Mouse (Mus musculus): ENCODE results near the gene Tcte3. TPM values are rescaled to one million over a fixed set of nuclear protein-coding genes. Genes with fewer than 3 reads are reported as not detected.
"Not testable (repeated sequence)": the region's sequence is repeated elsewhere in the genome, so short reads cannot be mapped to it uniquely, and the experiment has no call there.

Tcte3 gene
- polyA plus RNA-seq, 1 experiment: 5.4 TPM

DNA sequence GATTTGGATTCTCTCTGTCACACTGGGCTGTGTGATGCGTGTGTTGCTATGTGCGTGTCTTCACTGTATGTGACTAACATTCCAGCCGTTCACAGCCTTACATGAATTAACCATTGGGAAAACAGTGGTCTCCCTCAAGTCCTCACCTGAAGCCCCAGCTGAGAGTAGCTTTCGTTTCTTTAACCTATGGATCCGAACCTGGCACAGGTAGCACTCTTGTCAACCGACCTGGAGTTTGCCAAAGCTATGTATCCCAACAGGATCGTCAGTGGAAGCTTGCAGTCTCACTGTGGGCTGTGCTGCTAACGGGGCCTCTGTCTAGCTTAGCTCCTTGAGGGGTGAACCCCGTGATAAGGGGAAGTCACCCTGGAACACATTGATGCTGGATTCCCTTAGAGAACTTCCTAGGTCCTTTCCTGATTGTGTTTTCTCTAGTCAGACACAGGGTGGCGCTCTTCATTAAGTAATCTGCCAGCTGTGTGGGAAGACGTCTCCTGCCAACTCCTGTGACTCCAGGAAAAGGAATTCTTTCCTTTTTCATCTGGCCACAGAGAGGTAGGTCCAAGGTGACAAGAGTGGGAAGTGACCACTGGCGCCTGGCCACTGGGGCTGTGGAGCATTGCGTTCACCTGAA is 24.2 kb upstream of the Tcte3 start:
- Histone ChIP-seq H3K9me3 (replicated peaks; ENCODE audit: control insufficient read depth, insufficient read depth, low read length, poor library complexity, severe bottlenecking) (no peaks in the 10 kb centered on the region), H3K9ac (ENCODE audit: low read depth, poor library complexity, severe bottlenecking) (no peak overlapping the region), H3K4me1 (ENCODE audit: control insufficient read depth, insufficient read depth, low read length) (no peaks in the 10 kb centered on the region), H3K4me3 (ENCODE audit: low read depth, low read length) (no peak overlapping the region), H3K36me3 (ENCODE audit: control insufficient read depth, insufficient read depth, low read length, poor library complexity, severe bottlenecking) (0 out of 2 replicates have a peak, but pooled peaks cover 3% of the 10 kb centered on the region), H3K27me3 (ENCODE audit: control insufficient read depth, insufficient read depth, low read length, poor library complexity, severe bottlenecking) (no peaks in the 10 kb centered on the region), H3K27ac (ENCODE audit: insufficient read depth, low read length) (no peak overlapping the region)
- TF ChIP-seq POLR2A (IDR thresholded peaks at IDR 0.05; ENCODE audit: insufficient read depth, low read length) (no peak), CTCF (IDR thresholded peaks at IDR 0.05; ENCODE audit: low read depth, low read length) (peak; percentile 41)

DNA sequence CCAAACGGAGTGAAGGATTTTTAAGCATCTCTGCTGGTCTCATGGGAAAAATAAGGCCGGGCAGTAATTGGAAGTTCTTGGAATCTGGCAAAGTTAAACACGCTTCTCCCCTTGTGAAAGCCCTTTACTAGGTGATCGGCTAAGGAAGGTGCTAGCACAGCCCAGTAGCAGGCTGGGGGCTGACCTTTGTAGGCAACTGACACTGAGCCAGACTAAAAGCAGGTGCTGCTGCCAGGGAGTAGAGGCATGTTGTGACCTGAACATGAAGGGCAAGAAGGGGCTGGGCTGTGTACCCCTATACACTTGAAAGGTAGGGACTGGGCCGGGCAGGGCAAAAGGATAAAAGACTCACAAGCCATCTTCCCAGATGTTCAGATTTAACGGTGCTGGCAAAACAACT is 19.1 kb upstream of the Tcte3 start:
- Histone ChIP-seq H3K9ac (ENCODE audit: low read depth, poor library complexity, severe bottlenecking) (no peak overlapping the region), H3K4me1 (ENCODE audit: control insufficient read depth, insufficient read depth, low read length) (no peaks in the 10 kb centered on the region), H3K27ac (ENCODE audit: insufficient read depth, low read length) (no peak overlapping the region), H3K27me3 (ENCODE audit: control insufficient read depth, insufficient read depth, low read length, poor library complexity, severe bottlenecking) (no peaks in the 10 kb centered on the region), H3K4me3 (ENCODE audit: low read depth, low read length) (no peak overlapping the region), H3K9me3 (replicated peaks; ENCODE audit: control insufficient read depth, insufficient read depth, low read length, poor library complexity, severe bottlenecking) (no peaks in the 10 kb centered on the region), H3K36me3 (ENCODE audit: control insufficient read depth, insufficient read depth, low read length, poor library complexity, severe bottlenecking) (peaks cover 12% of the 10 kb centered on the region; the same call in 1 of the 2 replicates)
- TF ChIP-seq POLR2A (IDR thresholded peaks at IDR 0.05; ENCODE audit: insufficient read depth, low read length): no peak
- TF ChIP-seq EP300 (IDR thresholded peaks at IDR 0.05; ENCODE audit: insufficient read depth, low read depth, low read length): no peak
- TF ChIP-seq CTCF (IDR thresholded peaks at IDR 0.05; ENCODE audit: low read depth, low read length): no peak

DNA sequence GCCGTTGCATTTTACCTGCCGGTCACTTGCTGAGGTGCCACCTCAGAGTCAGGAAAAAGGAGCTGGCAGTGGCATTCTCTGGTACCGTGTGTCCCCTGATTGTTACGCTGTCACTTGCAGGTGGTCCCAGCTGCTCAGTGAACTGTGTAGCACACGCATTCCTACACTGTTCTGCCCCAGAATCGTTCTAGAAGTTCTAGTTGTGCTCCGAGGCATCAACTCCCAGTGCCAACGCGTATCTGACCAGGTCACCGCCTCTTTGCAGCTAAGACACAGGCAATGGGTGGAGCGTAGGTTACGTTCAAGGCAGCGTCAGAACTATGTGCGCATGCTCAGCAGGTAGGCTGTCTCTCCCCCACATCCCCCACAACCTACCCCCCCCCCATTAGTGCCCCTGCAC is 18.4 kb upstream of the Tcte3 start:
- Histone ChIP-seq H3K9ac (ENCODE audit: low read depth, poor library complexity, severe bottlenecking) (no peak overlapping the region), H3K36me3 (ENCODE audit: control insufficient read depth, insufficient read depth, low read length, poor library complexity, severe bottlenecking) (peaks cover 16% of the 10 kb centered on the region; the same call in 1 of the 2 replicates), H3K4me3 (ENCODE audit: low read depth, low read length) (no peak overlapping the region), H3K4me1 (ENCODE audit: control insufficient read depth, insufficient read depth, low read length) (no peaks in the 10 kb centered on the region), H3K9me3 (replicated peaks; ENCODE audit: control insufficient read depth, insufficient read depth, low read length, poor library complexity, severe bottlenecking) (0 out of 2 replicates have a peak, but pooled peaks cover 6% of the 10 kb centered on the region), H3K27ac (ENCODE audit: insufficient read depth, low read length) (no peak overlapping the region), H3K27me3 (ENCODE audit: control insufficient read depth, insufficient read depth, low read length, poor library complexity, severe bottlenecking) (no peaks in the 10 kb centered on the region)
- TF ChIP-seq CTCF (IDR thresholded peaks at IDR 0.05; ENCODE audit: low read depth, low read length): no peak

DNA sequence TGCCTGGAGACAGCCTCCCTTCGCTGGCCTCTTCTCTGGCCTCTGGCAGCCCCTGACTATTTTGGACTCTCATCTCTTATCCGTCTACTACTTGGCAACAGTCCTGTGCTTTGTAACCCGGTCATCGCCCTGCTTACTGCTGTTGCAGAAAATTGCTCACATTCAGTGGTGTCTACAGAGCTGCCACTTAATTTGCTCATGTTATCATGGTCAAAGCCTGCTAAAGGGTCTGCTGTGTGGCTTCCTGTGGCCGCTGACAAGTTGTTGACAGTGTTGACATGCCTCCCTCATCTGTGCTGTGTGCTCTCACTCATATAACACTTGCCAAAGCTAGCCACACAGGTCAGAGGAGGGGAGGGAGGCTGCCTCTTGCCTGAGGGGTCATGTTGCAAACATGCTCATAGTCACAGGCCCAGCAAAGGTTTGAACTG is 16.9 kb upstream of the Tcte3 start:
- H3K9me3 ChIP-seq (replicated peaks; ENCODE audit: control insufficient read depth, insufficient read depth, low read length, poor library complexity, severe bottlenecking): 0 out of 2 replicates have a peak, but pooled peaks cover 7% of the 10 kb centered on the region
- TF ChIP-seq POLR2A (IDR thresholded peaks at IDR 0.05; ENCODE audit: insufficient read depth, low read length): no peak
- TF ChIP-seq EP300 (IDR thresholded peaks at IDR 0.05; ENCODE audit: insufficient read depth, low read depth, low read length): no peak
- TF ChIP-seq CTCF (IDR thresholded peaks at IDR 0.05; ENCODE audit: low read depth, low read length): no peak
- no peaks in the 10 kb centered on the region for H3K4me1 ChIP-seq (ENCODE audit: control insufficient read depth, insufficient read depth, low read length)
- H3K27ac ChIP-seq (ENCODE audit: insufficient read depth, low read length): no peak overlapping the region
- H3K36me3 ChIP-seq (ENCODE audit: control insufficient read depth, insufficient read depth, low read length, poor library complexity, severe bottlenecking): peaks cover 13% of the 10 kb centered on the region; the same call in 1 of the 2 replicates
- H3K9ac ChIP-seq (ENCODE audit: low read depth, poor library complexity, severe bottlenecking): no peak overlapping the region
- no peaks in the 10 kb centered on the region for H3K27me3 ChIP-seq (ENCODE audit: control insufficient read depth, insufficient read depth, low read length, poor library complexity, severe bottlenecking)
- no peak overlapping the region for H3K4me3 ChIP-seq (ENCODE audit: low read depth, low read length)

DNA sequence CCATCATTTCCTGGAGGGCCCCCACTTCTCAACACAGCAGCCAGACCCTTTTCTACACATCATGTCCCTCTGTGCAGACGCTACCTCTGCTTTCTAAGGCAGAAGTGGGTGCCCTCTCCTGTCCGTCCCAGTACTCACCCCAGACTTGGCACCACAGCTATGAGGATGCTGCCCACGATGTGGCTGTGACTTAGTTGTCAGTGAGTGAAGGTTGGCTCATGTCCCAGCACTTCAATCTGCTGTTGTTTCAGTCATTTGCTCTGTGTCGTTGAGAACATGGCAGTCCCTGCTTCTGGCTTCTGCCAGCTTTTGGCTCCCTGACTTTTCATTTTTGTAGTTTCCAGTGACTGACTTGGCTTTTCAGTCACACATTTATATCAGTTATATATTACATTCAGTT is 14.6 kb upstream of the Tcte3 start:
- Histone ChIP-seq H3K4me3 (ENCODE audit: low read depth, low read length) (no peak overlapping the region), H3K9ac (ENCODE audit: low read depth, poor library complexity, severe bottlenecking) (no peak overlapping the region), H3K36me3 (ENCODE audit: control insufficient read depth, insufficient read depth, low read length, poor library complexity, severe bottlenecking) (peaks cover 13% of the 10 kb centered on the region; the same call in 1 of the 2 replicates), H3K27me3 (ENCODE audit: control insufficient read depth, insufficient read depth, low read length, poor library complexity, severe bottlenecking) (no peaks in the 10 kb centered on the region), H3K27ac (ENCODE audit: insufficient read depth, low read length) (no peak overlapping the region), H3K9me3 (replicated peaks; ENCODE audit: control insufficient read depth, insufficient read depth, low read length, poor library complexity, severe bottlenecking) (0 out of 2 replicates have a peak, but pooled peaks cover 7% of the 10 kb centered on the region), H3K4me1 (ENCODE audit: control insufficient read depth, insufficient read depth, low read length) (no peaks in the 10 kb centered on the region)
- TF ChIP-seq EP300 (IDR thresholded peaks at IDR 0.05; ENCODE audit: insufficient read depth, low read depth, low read length) (no peak), POLR2A (IDR thresholded peaks at IDR 0.05; ENCODE audit: insufficient read depth, low read length) (no peak), CTCF (IDR thresholded peaks at IDR 0.05; ENCODE audit: low read depth, low read length) (no peak)

DNA sequence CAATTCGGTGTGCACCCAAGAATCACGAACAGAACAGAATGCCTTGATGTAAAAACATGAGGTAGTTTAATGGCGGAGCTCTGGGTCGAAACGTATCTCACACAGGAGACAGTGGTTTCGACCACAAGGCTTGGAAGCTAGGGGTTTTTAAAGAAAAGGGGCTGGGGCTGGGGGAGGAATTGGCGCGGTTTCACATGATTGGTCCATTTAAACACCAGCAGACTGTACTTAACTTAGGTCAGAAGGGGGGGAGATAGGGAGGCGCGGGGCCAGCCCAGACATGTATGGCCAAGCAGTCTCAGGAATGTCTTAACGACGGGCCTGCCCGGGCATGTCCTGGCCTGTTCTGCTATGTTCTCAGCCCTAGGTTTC is 12.5 kb upstream of the Tcte3 start:
- not testable (repeated sequence) for H3K4me3 ChIP-seq (ENCODE audit: low read depth, low read length); H3K9ac ChIP-seq (ENCODE audit: low read depth, poor library complexity, severe bottlenecking); H3K27me3 ChIP-seq (ENCODE audit: control insufficient read depth, insufficient read depth, low read length, poor library complexity, severe bottlenecking); H3K9me3 ChIP-seq (replicated peaks; ENCODE audit: control insufficient read depth, insufficient read depth, low read length, poor library complexity, severe bottlenecking); H3K4me1 ChIP-seq (ENCODE audit: control insufficient read depth, insufficient read depth, low read length)
- Histone ChIP-seq H3K36me3 (ENCODE audit: control insufficient read depth, insufficient read depth, low read length, poor library complexity, severe bottlenecking) (peaks cover 13% of the 10 kb centered on the region; the same call in 1 of the 2 replicates), H3K27ac (ENCODE audit: insufficient read depth, low read length) (peak overlapping the region; percentile 25; the same call in 1 of the 2 replicates)

DNA sequence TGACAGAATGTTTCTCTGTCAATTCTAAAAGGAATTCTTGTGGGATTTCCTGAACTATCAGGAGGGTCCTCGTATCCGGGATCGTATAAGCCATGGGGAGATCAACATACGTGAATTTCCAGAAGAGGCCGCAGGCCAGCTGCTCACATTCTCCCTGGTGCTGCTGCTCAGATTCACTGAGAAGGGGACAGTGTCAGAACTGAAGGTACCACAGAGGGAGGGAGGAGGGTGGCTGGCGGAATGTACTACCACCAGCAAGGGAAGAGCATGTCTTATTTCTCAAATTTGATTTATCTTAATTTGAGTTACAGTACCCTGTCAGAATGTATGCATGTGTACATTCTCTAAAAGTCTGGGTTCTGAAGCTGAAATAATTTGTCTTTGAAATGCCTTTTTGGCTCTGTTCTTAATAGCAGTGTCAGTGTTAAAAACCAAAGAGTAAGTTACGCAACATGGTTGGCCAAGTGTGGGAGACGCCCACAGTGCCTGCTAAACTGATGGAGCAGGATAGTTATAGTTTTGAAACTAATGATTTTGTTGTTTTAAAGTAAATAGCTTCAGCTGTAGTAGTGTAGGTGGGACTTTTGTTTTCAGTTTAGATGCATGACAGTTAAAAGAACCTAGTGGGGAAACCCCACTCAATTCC is 12.0 kb upstream of the Tcte3 start:
- not testable (repeated sequence) for H3K4me3 ChIP-seq (ENCODE audit: low read depth, low read length); H3K27me3 ChIP-seq (ENCODE audit: control insufficient read depth, insufficient read depth, low read length, poor library complexity, severe bottlenecking); H3K4me1 ChIP-seq (ENCODE audit: control insufficient read depth, insufficient read depth, low read length); H3K9ac ChIP-seq (ENCODE audit: low read depth, poor library complexity, severe bottlenecking); H3K9me3 ChIP-seq (replicated peaks; ENCODE audit: control insufficient read depth, insufficient read depth, low read length, poor library complexity, severe bottlenecking)
- H3K36me3 ChIP-seq (ENCODE audit: control insufficient read depth, insufficient read depth, low read length, poor library complexity, severe bottlenecking): peaks cover 13% of the 10 kb centered on the region; the same call in 1 of the 2 replicates
- 0 out of 2 replicates have a peak overlapping the region, but pooled peaks have one; percentile 24 for H3K27ac ChIP-seq (ENCODE audit: insufficient read depth, low read length)

DNA sequence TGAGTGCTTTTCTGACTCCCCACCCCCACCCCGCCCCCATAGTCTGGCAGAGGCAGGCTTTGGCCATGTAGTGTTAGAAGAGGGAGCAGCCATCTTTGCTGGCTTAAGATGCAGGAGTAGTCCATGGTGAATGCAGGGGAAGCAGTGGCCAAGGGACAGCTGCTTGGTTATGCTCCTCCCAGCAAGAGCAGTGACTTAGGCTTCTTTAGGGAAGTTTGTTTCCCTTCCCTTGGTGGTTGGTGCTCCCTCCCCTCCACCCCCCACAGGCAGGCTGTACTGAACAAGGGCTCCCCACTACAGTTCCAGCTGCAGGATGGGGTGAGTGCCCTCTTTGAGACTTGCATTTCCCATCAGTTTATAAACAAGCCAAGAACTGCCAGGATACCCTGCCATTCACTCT is 11.5 kb upstream of the Tcte3 start:
- H3K27me3 ChIP-seq (ENCODE audit: control insufficient read depth, insufficient read depth, low read length, poor library complexity, severe bottlenecking); H3K9me3 ChIP-seq (replicated peaks; ENCODE audit: control insufficient read depth, insufficient read depth, low read length, poor library complexity, severe bottlenecking); H3K4me3 ChIP-seq (ENCODE audit: low read depth, low read length); H3K36me3 ChIP-seq (ENCODE audit: control insufficient read depth, insufficient read depth, low read length, poor library complexity, severe bottlenecking); H3K4me1 ChIP-seq (ENCODE audit: control insufficient read depth, insufficient read depth, low read length); H3K9ac ChIP-seq (ENCODE audit: low read depth, poor library complexity, severe bottlenecking): not testable (repeated sequence)
- 0 out of 2 replicates have a peak overlapping the region, but pooled peaks have one; percentile 44 for H3K27ac ChIP-seq (ENCODE audit: insufficient read depth, low read length)

Measured in ES-Bruce4 (cell line).